Mouse (Mus musculus): Measurements from ENCODE around the gene Tcf7l2. TPM values are rescaled to one million over a fixed set of nuclear protein-coding genes. Genes with fewer than 3 reads are reported as not detected.

Gene Tcf7l2
- total RNA-seq, 4 experiments from 2014 or later: 15.4 to 39.4 (median 26.8) TPM

DNA sequence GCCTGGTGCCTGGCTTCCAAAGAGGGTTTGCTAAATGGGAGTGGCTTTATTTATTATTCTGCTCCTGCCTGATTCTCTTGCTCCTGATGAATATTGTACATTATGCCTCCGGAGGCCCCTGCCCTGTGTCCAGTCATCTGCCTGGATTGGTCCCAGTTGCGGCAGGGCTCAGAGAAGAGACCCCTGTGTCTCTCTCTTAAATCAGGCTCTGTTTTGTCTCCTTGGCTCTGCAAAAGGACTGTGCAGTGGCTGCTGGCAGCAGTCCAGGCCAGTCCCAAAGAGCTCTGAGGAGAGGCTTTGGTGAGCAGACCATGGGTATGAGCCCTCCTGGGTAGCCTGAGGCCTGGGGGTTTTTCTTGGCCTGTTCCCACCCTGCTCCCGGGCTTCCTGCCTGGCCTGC, 211.6 kb downstream of the Tcf7l2 start:
- DNase-seq: no peak

DNA sequence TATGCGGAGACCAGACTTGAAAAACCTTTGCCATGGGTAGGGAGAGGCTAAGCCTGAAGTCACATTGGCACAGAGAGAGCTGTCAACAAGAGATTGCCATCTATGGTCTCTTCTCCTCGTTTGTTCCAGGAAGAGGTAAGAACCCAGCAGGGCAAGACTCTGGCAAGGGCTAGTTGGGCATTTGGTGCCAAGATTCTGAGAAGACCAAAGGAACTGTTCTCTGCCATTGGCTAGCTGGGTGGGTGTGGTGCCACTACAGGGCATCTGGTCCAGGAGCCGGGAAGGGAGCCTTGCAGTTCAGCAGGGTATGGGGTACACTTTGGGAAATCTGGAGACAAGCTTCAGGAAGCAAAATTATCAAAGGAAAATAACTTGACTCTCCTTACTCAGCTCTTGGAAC, 213.5 kb downstream of the Tcf7l2 start:
- no peak for DNase-seq

DNA sequence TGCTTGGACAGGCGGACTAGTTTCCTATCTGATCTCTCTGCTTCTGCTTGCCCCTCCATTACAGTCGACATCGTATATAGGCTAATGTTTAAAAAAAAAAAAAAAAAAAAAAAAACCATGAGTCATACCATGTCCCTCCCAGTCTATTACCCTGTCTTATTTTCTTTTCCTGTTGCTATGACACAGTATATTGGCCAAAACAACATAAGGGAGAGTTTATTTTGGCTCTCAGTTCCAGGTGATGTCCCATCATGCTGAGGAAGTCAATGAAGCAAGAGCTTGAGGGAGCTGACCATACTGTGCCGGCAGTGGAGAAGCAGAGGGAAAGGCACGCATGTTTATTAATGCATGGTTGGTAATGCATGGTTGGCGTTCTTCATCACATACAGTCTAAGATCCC, 215.1 kb downstream of the Tcf7l2 start:
- no peak for DNase-seq

DNA sequence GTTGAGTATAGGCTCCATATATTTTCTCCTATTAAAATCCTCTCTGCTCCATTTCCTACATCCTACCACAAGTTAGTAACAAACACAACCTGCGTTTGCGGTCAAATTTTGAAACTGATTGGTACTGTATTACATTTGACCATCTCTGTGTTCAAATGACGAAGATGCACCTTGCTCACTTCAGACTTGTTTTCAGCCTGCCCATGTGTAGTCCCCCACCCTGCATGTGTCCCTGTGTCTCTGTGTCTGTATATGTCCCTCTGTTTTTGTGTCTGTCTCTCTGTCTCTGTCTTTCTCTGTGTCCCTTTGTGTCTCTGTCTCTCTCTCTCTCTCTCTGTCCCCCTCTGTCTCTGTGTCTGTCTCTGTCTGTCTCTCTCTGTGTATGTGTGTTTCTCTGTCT, 222.8 kb downstream of the Tcf7l2 start:
- no peak for DNase-seq

DNA sequence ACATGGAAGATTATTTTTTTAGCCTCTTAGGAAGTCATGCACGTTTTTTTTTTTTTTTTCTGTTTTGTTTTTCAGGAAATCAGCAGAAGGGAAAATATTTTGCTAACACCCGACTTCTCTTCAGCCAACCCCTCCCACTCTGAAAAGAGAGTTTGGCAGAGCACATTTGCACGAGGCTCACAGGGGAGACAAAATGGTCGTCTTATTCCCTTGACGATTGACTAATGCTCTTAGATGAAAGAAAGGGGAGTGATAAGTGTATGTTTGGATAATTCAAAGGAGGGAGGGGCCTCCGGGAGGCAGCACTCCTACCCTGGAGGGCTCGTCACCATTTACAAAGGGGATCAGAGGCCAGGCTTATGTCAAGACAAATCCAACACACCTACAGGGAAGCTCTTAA, 224.4 kb downstream of the Tcf7l2 start:
- no peak for DNase-seq

DNA sequence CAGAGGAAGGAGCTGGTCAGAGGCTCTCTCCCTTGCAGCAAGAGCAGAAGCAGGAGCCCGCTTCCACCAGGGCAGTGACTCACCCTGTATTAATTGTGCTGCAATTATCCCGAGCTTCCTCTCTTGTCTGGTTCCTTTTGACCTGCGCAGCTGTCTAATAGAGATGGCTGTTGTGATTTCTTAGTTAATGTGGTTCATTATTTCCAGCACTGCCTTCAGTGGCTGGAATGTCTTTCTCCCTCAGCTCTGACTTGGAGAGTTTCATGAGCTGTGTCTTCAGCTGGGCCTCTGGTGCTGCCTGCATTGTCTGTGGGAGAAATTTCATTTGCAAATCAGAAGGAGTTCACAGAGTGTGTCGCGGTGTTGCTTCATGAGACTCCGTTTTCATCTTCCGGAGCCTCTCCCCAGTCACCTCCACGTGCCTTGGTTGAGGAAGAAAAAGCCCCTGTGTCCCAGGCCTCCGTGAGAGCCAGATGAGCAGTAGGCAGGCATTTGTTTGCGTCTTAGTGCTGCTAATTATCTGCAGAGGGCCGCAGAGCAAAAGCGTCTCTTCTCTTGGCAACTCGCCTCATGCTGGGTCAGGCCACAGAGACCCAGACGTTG, 228.4 kb downstream of the Tcf7l2 start:
- DNase-seq: no peak

DNA sequence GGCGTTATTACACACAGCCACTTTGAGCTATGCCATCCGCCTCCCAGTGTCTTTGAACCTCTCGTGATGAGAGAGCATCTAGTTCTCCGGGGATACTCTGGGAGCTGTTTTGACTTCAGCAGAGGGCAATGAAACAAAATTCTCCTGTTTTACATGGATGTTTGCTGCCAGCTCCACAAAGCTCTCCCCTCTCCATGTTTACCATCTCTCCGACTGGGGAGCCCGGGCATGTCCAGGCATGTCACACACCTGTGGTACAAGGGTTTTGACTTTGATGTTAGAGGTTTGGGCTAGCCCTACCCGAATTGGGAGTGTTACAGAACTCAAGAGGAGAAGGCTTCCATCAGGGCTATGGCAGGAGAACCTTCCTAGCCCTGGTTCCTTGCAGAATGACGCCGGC, 234.5 kb downstream of the Tcf7l2 start:
- no peak for DNase-seq

All from adrenal gland, adult 8-10 months (tissue).